Mouse (Mus musculus) sigmoid colon, adult 10 weeks (tissue): ENCODE measurements around the gene Plekhm2. TPM values are rescaled to one million over a fixed set of nuclear protein-coding genes. Genes with fewer than 3 reads are reported as not detected.

Experiments
- polyA plus RNA-seq: library from polyadenylated mRNA; stranded (reverse); fragments of 350-450 nt; fragmentation: Illumina TruSeq; extraction: RNeasy Lipid Tissue Mini Kit (QIAGEN cat#74804); gene quantifications from one replicate; pipeline ENCODE4 v1.2.3, GENCODE M21; 2014; ENCODE audit warnings: low read depth, low replicate concordance

Gene Plekhm2
- polyA plus RNA-seq: 1.3 TPM

GRCm38 (mm10) chr4:141664799-141665198, at the start of gene Plekhm2:
TSS of gene Plekhm2 (minus strand) at chr4:141664899.

GRCm38 (mm10) chr4:141685499-141685898, 20.8 kb upstream of the Plekhm2 start, which contains the start of gene Rsc1a1:
TSS of gene Rsc1a1 (minus strand) at chr4:141685599.

GRCm38 (mm10) chr4:141623666-141624065, 41.0 kb downstream of the Plekhm2 start, which contains the start of gene Slc25a34:
TSS of gene Slc25a34 (minus strand) at chr4:141623821.

GRCm38 (mm10) chr4:141618565-141619243, 46.0 kb downstream of the Plekhm2 start, which contains the start of gene Tmem82:
TSS of gene Tmem82 (minus strand) at chr4:141618633.

GRCm38 (mm10) chr4:141605861-141606260, 58.8 kb downstream of the Plekhm2 start, which contains the start of gene Fblim1:
TSS of gene Fblim1 (minus strand) at chr4:141606096.

Other genes starting within 250 kb of the Plekhm2 start
- gene Clcnkb, start 248.9 kb downstream of the Plekhm2 start, polyA plus RNA-seq: not detected
- 0.28 TPM for gene Hspb7, start 244.1 kb downstream of the Plekhm2 start, polyA plus RNA-seq
- gene Srarp, start 228.8 kb downstream of the Plekhm2 start, polyA plus RNA-seq: not detected
- 0.41 TPM for gene Zbtb17, start 220.2 kb downstream of the Plekhm2 start, polyA plus RNA-seq
- gene Spen, start 126.3 kb downstream of the Plekhm2 start, polyA plus RNA-seq: 10.9 TPM
- 55.8 TPM for gene Fblim1, start 58.8 kb downstream of the Plekhm2 start, polyA plus RNA-seq
- 2.5 TPM for gene Tmem82, start 46.3 kb downstream of the Plekhm2 start, polyA plus RNA-seq
- gene Slc25a34, start 41.1 kb downstream of the Plekhm2 start, polyA plus RNA-seq: 0.79 TPM
- not detected for gene Rsc1a1, start 20.7 kb upstream of the Plekhm2 start, polyA plus RNA-seq
- 45.4 TPM for gene Ddi2, start 58.5 kb upstream of the Plekhm2 start, polyA plus RNA-seq
- not detected for gene Agmat, start 81.8 kb upstream of the Plekhm2 start, polyA plus RNA-seq
- 4.8 TPM for gene Dnajc16, start 126.0 kb upstream of the Plekhm2 start, polyA plus RNA-seq
- gene Casp9, start 128.7 kb upstream of the Plekhm2 start, polyA plus RNA-seq: 13.6 TPM
- gene Cela2a, start 161.3 kb upstream of the Plekhm2 start, polyA plus RNA-seq: 5.2 TPM
- not detected for gene Ctrc, start 181.5 kb upstream of the Plekhm2 start, polyA plus RNA-seq
- 9.8 TPM for gene Efhd2, start 210.0 kb upstream of the Plekhm2 start, polyA plus RNA-seq